Mouse (Mus musculus): ENCODE data around the gene Ccdc116.
A peak's percentile ranks its signal among the peaks of the same experiment; 100 is the strongest.

The Ccdc116 gene

DNA sequence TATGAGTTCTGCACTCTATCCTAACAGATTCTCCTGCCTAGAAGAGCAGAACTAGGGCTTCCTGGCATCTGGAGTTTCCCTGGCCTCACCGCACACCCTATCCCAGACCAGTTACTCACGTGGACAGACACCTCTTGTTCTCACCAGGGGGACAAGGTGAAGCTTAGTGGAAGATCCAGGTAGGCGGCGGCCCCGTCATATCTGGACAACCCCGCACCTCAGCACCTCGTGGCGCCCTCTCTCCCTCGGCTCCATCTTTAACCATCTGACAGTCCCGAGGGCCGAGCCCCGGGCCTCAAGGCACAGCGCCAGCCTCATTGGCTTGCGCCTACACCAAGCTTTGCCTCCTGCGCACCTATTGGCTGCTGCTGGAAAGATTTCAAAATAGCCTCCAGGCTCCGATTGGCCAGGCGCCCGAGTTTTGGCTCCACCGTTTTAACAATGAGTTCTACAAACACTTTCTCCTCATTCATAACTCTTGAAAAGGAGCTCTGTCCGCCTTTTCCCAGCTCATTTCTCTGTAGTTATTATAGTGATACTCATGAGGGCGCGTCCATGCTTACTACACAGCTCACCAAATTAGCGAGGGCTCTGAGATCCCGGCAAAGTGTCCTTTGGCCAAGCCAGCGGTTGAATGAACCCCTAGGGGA is 22.0 kb downstream of the Ccdc116 start, which contains the start of gene 2610318N02Rik:
TSS of gene 2610318N02Rik (minus strand) at position 297 of the 650 bp plus-strand sequence.
- peak; percentile 86 for DNase-seq

DNA sequence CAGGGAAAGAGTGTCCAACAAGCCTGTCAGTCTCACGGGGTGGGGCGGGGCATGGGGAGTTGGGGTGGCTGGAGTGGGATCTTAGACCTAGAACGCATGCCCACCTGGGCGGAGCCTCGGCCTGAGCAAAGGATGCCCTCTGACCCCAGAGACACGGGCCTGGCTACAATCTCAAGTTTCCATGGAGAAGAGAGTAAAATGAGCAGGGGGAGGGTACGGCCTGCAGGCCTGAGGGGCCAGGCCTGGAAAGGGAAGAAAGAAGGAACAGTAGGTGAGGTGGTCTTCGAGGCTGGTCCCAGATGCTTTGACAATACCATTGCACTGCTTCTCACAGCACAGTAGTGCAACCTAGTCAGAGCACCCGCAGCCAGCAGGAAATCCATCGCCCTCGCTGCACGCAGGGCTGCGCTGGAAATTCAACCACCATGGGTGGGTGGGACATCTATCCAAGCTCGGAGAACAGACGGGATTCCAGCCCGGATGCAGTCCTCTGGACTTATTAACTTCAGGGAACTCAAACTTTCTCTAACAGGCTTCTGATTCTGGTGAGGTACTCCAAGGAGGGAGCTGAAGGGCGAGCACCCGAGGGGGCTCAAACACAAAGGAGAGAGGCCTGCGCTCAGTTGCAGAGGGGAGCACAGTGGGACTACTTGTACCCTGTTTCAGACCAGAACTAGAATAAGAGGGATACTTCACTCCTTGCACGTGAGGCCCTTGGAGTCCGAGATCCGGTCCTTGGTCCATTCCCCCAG is 22.7 kb downstream of the Ccdc116 start:
- DNase-seq = peak; percentile 47

DNA sequence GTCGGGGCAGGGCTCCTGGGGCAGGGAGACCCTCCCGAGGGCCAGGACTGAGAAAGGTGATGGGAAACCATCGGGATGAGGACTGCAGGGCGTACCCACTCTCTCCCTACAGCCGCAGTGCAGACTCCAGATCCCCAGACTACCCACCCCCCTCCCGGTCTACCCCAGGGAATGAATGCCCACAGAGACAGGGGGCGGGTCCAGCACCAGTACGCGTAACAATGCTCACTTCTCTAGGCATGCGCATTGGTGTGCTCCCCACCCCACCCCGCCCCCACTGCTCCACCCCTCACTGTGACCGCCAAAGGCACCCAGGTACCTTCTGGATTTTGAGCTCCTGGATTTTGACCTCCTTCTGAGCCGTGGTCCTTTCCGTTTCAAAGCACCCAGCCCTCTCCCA is 25.5 kb downstream of the Ccdc116 start:
- DNase-seq = no peak

DNA sequence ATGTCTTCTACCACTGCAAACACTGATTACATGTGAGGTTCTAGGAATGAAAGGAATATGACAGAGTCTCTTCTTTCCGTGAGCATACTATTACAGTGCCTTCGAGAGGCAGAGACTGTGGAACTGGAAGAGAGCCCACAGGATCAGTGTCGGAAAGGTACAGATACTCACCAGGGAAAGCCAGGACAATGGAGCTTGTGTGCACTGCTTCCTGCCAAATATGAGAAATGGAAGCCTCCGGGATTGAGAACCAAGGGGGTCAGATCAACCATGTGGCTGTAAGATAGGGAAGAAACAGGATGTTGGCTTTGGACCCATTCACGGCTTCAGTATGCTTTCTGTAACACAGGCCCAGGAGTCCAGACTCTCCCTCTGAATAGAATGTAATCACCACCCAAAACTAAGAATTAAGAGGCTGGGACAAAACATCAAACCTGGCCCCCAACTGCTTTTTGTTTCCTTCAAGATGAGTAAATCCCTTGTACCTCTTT is 29.7 kb downstream of the Ccdc116 start:
- DNase-seq = no peak

DNA sequence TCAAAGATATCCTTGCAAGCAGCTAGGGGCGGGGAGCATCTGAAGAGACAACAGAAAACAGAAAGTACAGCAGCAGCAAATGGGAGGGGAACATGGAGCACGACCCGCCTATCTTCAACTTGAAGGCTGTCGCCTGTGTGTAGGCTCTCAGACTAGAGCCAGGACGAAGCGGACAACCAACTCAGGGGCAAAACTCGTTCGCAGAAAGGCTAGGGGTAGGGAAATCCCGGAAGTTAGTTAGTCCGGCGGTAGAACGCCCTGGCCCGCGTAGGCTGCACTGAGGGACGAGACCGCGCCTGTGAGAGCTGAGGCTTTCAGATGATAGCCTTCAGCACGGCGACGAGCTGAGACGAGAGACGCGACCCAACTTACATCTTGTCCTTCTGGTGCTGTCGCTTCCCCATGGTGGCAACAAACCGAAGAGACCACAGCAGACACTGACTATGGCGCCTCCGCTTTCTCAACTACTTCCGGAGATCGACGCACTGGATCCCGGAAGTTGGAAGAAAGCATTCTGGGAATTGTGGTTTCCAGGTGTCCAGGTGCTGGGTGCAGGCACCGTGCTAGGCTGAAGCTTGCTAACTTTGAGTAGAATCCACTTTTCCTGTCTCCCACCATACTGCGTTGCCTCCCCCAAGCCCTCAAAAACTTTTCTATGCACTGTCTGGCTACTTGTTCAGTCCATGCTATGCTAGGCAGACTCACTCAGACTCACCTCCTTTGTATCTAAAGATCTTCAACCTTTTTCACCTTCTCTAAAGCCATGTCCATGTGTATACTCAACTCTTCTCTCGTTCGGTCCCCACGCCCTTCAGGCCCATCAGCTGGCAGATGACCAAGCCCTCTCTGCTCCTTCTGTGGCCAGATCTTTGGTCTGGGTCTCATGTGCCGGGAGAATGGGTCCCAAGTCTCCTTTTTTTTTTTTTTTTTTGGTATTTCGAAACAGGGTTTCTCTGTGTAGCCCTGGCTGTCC is 36.0 kb downstream of the Ccdc116 start, which contains the start of gene Ppil2:
TSS of gene Ppil2 (minus strand) at position 487 of the 973 bp plus-strand sequence.
- DNase-seq = peak; percentile 77

DNA sequence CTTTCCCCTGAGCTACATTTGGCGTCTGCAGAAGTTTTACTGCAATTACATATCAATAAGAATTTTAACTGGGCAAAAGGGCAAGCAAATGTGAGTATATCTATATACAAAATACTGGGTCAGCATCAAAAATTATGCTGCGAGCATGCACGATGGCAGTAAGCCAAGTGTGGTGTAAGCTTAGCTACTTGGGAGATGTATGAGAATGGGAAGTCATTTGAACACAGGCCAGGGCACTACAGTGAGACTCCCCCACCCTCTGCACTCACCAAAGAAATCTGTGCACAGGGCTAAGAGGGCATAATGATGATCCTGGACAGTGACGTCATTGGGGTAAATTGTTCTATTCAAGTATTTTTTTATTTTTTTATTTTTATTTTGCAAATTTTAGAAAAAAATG is 42.4 kb downstream of the Ccdc116 start:
- no peak for DNase-seq

DNA sequence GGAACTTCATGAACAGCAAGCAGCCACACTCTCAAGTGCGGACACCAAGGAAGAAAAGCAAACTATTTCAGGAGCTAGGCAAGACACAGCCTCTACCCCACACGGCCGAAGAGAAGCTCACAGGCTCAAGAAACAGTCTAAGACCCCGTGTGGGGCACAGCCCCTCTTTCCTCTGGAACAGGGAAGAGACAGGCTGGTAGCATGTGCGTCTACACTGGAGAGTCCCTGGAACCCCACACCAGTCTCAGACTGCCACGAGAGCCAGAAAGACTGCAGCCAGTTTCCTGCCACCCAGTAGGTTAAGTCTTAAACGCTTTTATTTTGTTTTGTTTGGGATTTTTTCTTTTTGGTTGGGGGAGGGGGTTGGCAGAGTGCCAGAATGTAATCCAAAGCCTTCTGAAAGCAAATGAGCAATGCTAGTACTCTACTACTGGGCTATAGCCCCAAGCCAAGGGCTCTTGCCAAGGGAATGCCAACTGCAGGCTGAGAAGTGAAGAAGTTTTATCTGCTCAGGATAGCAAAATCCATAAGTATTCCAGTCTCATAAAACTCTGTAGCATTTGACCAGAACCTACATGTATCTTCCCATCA is 44.3 kb downstream of the Ccdc116 start:
- no peak for DNase-seq

DNA sequence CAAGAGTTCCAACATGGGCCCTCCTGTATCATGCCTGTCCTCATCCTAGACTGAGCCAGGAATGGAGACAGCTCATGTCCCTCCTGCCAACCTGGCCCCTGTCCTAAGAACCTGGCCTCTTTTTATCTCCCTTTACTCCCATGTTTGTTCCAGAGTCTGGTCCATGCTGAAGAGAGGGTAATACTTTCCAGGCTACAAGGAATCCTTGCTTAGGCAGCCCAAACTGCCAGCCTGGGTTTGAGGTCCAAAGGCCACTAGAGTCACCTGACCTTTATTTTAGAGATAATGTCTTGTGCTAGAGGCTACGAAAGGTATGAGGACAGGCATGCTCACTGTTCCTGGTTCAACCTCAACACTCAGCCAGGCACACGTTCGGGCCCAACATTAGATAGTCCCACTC is 50.1 kb downstream of the Ccdc116 start:
- no peak for DNase-seq
